Mouse (Mus musculus): Measurements from ENCODE around the gene Rab34. TPM values are rescaled to one million over a fixed set of nuclear protein-coding genes. Genes with fewer than 3 reads are reported as not detected.

Rab34 gene
- polyA plus RNA-seq, 1 experiment from 2014 or later: 60.3 TPM

GRCm38 (mm10) chr11:78177903-78178858 is 10.0 kb upstream of the Rab34 start:
- Histone ChIP-seq H3K27me3 (replicated peaks; ENCODE audit: control insufficient read depth, insufficient read depth, low read length) (no peaks in the 10 kb centered on the region), H3K27ac (ENCODE audit: low read depth, low read length) (peak overlapping the region; percentile 85), H3K36me3 (ENCODE audit: control insufficient read depth, insufficient read depth, low read length) (peaks cover 12% of the 10 kb centered on the region), H3K4me1 (ENCODE audit: control insufficient read depth, insufficient read depth, low read depth, low read length) (peaks cover 43% of the 10 kb centered on the region), H3K9me3 (ENCODE audit: control insufficient read depth, low read length) (no peaks in the 10 kb centered on the region), H3K9ac (ENCODE audit: low read depth, low read length) (peak overlapping the region; percentile 65), H3K4me3 (ENCODE audit: low read length) (peak overlapping the region; percentile 64), H3K4me2 (ENCODE audit: low read length) (peak overlapping the region; percentile 81)
- under 1% methylated on average over 49 of the region's 84 CpGs for WGBS
- ATAC-seq: peak; percentile 83

GRCm38 (mm10) chr11:78178859-78179437 is 9.3 kb upstream of the Rab34 start:
- Histone ChIP-seq H3K27me3 (replicated peaks; ENCODE audit: control insufficient read depth, insufficient read depth, low read length) (no peaks in the 10 kb centered on the region), H3K4me1 (ENCODE audit: control insufficient read depth, insufficient read depth, low read depth, low read length) (peaks cover 45% of the 10 kb centered on the region), H3K36me3 (ENCODE audit: control insufficient read depth, insufficient read depth, low read length) (peaks cover 12% of the 10 kb centered on the region), H3K4me3 (ENCODE audit: low read length) (peak overlapping the region; percentile 64), H3K27ac (ENCODE audit: low read depth, low read length) (peak overlapping the region; percentile 85), H3K9ac (ENCODE audit: low read depth, low read length) (peak overlapping the region; percentile 65), H3K9me3 (ENCODE audit: control insufficient read depth, low read length) (no peaks in the 10 kb centered on the region), H3K4me2 (ENCODE audit: low read length) (peak overlapping the region; percentile 81)
- 3% methylated on average over 29 of the region's 29 CpGs for WGBS
- ATAC-seq: no peak; the same call in 1 of the 2 replicates

- peak overlapping the region; percentile 65; the same call in 1 of the 2 replicates for H3K9ac ChIP-seq (ENCODE audit: low read depth, low read length)
Observed at GRCm38 (mm10) chr11:78179438-78179999, 8.7 kb upstream of the Rab34 start.

GRCm38 (mm10) chr11:78180081-78180761 is 8.0 kb upstream of the Rab34 start:
- H3K27ac ChIP-seq (ENCODE audit: low read depth, low read length): no peak overlapping the region
- H3K9ac ChIP-seq (ENCODE audit: low read depth, low read length): no peak overlapping the region
- no peak for ATAC-seq
- H3K4me1 ChIP-seq (ENCODE audit: control insufficient read depth, insufficient read depth, low read depth, low read length): peaks cover 47% of the 10 kb centered on the region
- WGBS: 73% methylated on average over 6 of the region's 6 CpGs
- H3K9me3 ChIP-seq (ENCODE audit: control insufficient read depth, low read length): no peaks in the 10 kb centered on the region
- no peak overlapping the region for H3K4me3 ChIP-seq (ENCODE audit: low read length)
- peaks cover 12% of the 10 kb centered on the region for H3K36me3 ChIP-seq (ENCODE audit: control insufficient read depth, insufficient read depth, low read length)
- H3K4me2 ChIP-seq (ENCODE audit: low read length): no peak overlapping the region; the same call in 1 of the 2 replicates
- no peaks in the 10 kb centered on the region for H3K27me3 ChIP-seq (replicated peaks; ENCODE audit: control insufficient read depth, insufficient read depth, low read length)

More at GRCm38 (mm10) chr11:78179438-78179999, 8.7 kb upstream of the Rab34 start:
- H3K4me2 ChIP-seq (ENCODE audit: low read length): peak overlapping the region; percentile 81
- H3K9me3 ChIP-seq (ENCODE audit: control insufficient read depth, low read length): no peaks in the 10 kb centered on the region
- H3K4me3 ChIP-seq (ENCODE audit: low read length): peak overlapping the region; percentile 64
- H3K27ac ChIP-seq (ENCODE audit: low read depth, low read length): no peak overlapping the region; the same call in 1 of the 2 replicates
- 36% methylated on average over 8 of the region's 8 CpGs for WGBS
- H3K36me3 ChIP-seq (ENCODE audit: control insufficient read depth, insufficient read depth, low read length): peaks cover 12% of the 10 kb centered on the region
- ATAC-seq: no peak
- no peaks in the 10 kb centered on the region for H3K27me3 ChIP-seq (replicated peaks; ENCODE audit: control insufficient read depth, insufficient read depth, low read length)
- H3K4me1 ChIP-seq (ENCODE audit: control insufficient read depth, insufficient read depth, low read depth, low read length): peaks cover 47% of the 10 kb centered on the region

GRCm38 (mm10) chr11:78181830-78182357 is 6.3 kb upstream of the Rab34 start:
- Histone ChIP-seq H3K4me3 (ENCODE audit: low read length) (peak overlapping the region; percentile 77), H3K9ac (ENCODE audit: low read depth, low read length) (peak overlapping the region; percentile 48), H3K4me2 (ENCODE audit: low read length) (peak overlapping the region; percentile 77), H3K27me3 (replicated peaks; ENCODE audit: control insufficient read depth, insufficient read depth, low read length) (no peaks in the 10 kb centered on the region), H3K4me1 (ENCODE audit: control insufficient read depth, insufficient read depth, low read depth, low read length) (peaks cover 44% of the 10 kb centered on the region), H3K36me3 (ENCODE audit: control insufficient read depth, insufficient read depth, low read length) (peaks cover 12% of the 10 kb centered on the region), H3K9me3 (ENCODE audit: control insufficient read depth, low read length) (no peaks in the 10 kb centered on the region), H3K27ac (ENCODE audit: low read depth, low read length) (no peak overlapping the region)
- no peak for ATAC-seq
- 50% methylated on average over 2 of the region's 2 CpGs for WGBS

- Histone ChIP-seq H3K4me1 (ENCODE audit: control insufficient read depth, insufficient read depth, low read depth, low read length) (peaks cover 38% of the 10 kb centered on the region), H3K27ac (ENCODE audit: low read depth, low read length) (peak overlapping the region; percentile 93), H3K27me3 (replicated peaks; ENCODE audit: control insufficient read depth, insufficient read depth, low read length) (no peaks in the 10 kb centered on the region), H3K4me2 (ENCODE audit: low read length) (peak overlapping the region; percentile 77), H3K36me3 (ENCODE audit: control insufficient read depth, insufficient read depth, low read length) (peaks cover 12% of the 10 kb centered on the region), H3K4me3 (ENCODE audit: low read length) (peak overlapping the region; percentile 77), H3K9me3 (ENCODE audit: control insufficient read depth, low read length) (no peaks in the 10 kb centered on the region), H3K9ac (ENCODE audit: low read depth, low read length) (peak overlapping the region; percentile 87)
- 9% methylated on average over 7 of the region's 7 CpGs for WGBS
- ATAC-seq: no peak
Observed at GRCm38 (mm10) chr11:78182450-78182849, 5.8 kb upstream of the Rab34 start.

GRCm38 (mm10) chr11:78182961-78183844 is 5.0 kb upstream of the Rab34 start, which contains the start of gene Rpl23a:
Rpl23a (minus strand) TSS chr11:78183584.
- under 1% methylated on average over 38 of the region's 38 CpGs for WGBS
- Histone ChIP-seq H3K9me3 (ENCODE audit: control insufficient read depth, low read length) (no peaks in the 10 kb centered on the region), H3K27me3 (replicated peaks; ENCODE audit: control insufficient read depth, insufficient read depth, low read length) (no peaks in the 10 kb centered on the region), H3K9ac (ENCODE audit: low read depth, low read length) (peak within 1 kb of the TSS; percentile 87), H3K4me1 (ENCODE audit: control insufficient read depth, insufficient read depth, low read depth, low read length) (peaks cover 35% of the 10 kb centered on the region), H3K4me2 (ENCODE audit: low read length) (peak within 1 kb of the TSS; percentile 77), H3K36me3 (ENCODE audit: control insufficient read depth, insufficient read depth, low read length) (peaks cover 12% of the 10 kb centered on the region), H3K27ac (ENCODE audit: low read depth, low read length) (peak within 1 kb of the TSS; percentile 93), H3K4me3 (ENCODE audit: low read length) (peak within 1 kb of the TSS; percentile 77)
- peak; percentile 94 for ATAC-seq
